Mouse (Mus musculus): ENCODE measurements around the gene Mrap. TPM values are rescaled to one million over a fixed set of nuclear protein-coding genes. Genes with fewer than 3 reads are reported as not detected.

The Mrap gene
- total RNA-seq, 4 experiments from 2014 or later = 0.38 to 0.54 (median 0.45) TPM; not detected in 1

DNA sequence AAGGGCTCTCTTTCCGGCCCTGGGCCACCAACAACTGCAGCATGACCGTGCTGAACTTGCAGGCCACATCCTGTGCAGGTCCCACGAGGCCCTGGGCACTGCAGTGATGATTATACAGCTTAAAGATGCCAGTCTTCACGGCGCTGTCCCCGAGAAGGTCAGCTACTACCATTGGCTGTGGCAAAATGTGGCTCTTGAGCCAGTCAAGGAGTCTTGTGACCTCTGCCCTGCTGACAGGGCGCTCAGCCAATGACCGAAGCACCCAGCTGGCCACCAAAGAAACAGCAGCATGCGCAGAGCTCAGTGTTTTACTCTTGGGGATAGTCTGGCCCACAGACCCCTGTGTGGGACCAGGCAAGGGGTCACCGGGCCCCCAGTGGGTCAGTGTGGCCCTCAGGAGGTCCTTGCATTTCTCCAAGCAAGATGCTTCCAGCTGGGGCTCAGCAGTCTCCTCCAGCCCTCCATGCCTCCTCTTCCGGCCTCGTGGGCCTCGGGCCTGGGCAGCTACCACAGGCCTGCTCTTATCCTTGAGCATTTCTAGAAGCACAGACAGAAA, 15.5 kb downstream of the Mrap start:
- no peak for DNase-seq (ENCODE audit: low spot score in 2 of 2)

DNA sequence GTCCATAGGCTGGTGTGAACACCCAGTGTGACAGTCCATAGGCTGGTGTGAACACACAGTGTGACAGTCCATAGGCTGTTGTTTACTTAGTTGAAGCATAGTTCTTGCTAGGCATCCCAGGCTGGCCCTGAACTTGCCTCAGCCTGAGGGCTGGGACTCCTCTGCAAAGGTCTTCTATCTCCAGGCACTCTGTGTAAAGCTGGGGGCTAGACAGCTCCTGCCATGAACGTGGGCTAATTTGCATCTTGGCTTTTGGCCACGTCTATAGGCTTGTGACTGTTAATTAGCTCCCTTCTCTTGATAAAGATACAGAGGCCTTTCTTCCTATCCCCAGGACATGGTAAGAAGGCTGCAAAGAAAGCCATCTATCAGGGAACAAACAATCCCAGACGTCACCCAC, 21.3 kb downstream of the Mrap start:
- DNase-seq (ENCODE audit: low spot score in 2 of 2) = no peak

DNA sequence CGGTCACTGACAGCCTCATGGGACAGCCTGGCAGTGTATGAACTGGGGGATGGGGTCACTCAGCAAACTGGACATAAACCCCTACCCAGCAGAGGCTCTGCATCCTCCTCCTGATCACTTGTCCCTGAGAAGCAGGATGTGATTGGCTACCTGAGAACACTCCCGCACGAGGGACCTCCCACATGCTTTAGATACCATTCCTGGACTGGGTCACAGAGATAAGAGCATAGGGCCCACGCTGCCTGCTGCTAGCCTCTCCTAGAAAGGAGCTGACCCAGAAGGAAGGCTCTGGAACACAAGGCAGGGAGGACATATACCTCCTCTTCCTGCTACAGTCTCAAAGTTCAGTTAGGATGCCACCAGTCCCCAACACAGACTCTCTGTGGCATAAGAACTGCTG, 22.5 kb downstream of the Mrap start:
- no peak for DNase-seq (ENCODE audit: low spot score in 2 of 2)

DNA sequence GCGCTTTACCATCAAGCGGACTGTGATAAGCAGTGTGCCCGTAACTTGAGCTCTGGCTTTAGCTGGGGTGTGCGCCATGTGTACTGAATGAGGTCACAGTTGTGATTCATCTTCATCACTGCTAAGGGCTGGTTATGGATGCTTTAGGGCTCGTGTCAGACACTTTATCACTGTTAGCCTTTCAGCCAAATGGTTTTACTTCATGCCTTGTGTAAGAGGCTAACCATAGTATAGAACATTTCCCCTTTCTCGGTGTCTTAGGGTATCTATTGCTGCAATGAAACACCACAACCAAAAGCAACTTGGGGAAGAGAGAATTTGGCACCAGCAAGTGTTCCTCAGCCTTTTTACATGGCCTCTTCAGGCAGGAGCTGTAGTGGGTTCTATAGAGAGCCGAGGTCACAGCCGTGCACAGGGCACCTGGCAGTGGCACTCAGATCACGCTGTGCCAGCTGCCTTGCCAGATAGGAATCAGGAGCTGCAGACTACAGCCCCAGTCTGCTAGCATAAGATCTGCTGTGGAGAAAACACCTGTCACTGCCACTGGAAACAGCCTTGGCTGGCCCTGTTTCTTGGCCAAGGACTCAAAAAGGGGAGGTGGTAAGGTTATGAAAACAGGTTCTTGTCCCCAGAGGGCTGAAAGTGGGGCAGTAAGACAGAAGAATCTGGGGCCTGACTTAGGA, 27.3 kb downstream of the Mrap start:
- no peak for DNase-seq (ENCODE audit: low spot score in 2 of 2)

DNA sequence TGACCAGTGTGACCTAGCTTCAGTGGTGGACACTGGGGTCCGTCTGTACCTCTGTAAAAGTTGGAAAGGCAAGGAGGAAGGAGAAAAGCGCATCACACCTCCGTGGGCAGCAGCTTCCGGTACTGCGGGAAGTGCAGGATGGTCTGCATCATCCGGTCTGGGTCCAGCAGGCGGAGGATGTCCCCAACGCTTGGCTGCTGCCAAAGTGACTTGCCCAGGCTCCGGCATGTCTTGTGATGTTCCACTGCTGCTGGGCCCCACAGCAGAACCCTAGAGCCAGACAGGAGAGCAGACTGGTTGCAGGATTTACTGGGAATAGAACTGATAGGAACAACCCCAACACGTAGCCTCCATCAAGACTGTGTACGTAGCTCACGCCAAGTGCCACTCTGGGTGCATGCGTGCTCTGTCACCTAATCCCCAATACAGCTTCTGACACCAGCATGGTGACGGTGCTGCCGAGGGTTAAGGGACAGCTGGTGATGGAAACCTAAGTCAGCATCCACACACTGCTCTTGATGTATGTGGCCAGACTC, 29.0 kb downstream of the Mrap start:
- no peak for DNase-seq (ENCODE audit: low spot score in 2 of 2)

DNA sequence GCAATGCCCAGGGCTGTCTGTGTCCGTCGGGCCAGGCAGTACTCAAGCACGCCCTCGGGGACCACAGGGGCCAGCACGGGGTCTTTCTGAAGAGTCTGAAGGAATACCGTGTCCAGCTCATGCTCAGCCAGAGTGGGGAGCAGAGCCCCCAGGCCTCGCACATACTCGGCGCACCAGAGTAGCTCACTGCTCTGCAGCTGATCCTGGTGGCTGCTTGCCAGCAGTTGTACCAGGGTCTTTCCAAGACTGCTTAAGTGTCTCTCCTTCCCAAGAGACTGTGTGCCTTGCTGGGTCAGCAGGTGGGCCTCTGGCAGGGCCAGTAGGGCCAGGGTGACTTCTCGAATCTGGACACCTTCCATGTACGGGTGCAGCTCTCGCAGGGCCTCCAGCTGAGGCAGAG, 36.2 kb downstream of the Mrap start:
- no peak for DNase-seq (ENCODE audit: low spot score in 2 of 2)

DNA sequence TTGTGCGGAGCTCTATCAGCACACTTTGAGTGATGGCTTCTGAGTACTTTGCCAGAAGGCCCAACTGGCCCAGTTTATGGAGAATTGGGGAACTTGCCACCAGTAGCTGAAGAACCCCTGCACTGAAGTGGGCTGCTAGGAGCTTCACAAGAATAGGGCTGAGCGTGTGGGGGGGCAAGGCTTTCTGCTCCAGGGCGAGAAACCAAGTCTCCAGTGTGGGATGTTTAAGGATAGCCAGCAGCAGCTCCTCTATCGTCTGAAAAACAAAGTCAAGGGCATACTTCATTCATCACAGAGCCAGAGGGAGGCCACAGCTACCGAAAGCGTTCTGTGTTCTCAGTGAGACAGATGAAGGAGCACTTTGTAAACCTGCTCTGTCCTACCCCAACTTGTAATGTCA, 36.6 kb downstream of the Mrap start:
- DNase-seq (ENCODE audit: low spot score in 2 of 2) = no peak

DNA sequence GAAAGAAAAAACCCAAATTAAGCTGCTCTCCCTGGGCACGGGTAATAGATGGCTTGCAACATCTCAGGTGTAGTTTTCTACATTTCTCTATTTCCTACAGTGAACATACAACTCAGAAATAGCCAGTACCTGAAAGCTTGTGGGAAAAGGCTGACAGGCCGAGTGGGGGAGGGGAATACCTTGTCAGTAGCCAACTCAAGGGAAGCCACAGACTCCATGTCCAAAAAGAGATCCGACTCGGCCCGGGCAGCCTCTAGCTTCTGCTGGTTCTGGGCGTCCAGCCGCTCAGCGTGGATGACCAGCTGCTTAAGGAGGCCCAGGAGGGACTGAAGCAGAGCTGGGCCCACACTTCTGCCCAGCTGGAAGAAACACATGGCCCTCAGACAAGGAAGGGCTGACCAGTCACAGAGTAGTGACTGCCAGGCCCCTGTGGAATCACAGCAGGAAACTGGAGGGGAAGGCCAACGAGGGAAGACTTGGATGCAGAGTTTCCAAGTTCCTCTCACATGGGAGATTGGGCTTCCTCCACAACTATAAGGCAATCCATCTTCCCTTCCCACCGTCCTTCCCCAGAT, 38.0 kb downstream of the Mrap start:
- DNase-seq (ENCODE audit: low spot score in 2 of 2) = no peak

DNA sequence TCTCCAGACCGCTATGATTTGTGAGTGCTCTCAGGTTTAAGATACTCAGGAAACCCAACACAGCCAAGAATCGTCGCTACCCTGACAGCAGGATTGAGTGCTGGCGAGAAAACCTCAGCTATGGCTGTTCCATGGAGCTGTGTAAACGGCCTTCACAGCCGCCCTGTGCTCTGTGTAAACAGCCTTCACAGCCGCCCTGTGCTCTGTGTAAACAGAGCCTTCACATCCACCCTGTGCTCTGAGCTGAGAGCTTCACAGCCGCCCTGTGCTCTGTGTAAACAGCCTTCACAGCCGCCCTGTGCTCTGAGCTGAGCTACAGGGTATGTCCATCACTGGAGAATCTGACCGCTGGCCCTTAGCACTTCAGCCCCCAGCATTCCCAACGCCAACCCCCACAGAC, 41.8 kb downstream of the Mrap start:
- no peak for DNase-seq (ENCODE audit: low spot score in 2 of 2)

DNA sequence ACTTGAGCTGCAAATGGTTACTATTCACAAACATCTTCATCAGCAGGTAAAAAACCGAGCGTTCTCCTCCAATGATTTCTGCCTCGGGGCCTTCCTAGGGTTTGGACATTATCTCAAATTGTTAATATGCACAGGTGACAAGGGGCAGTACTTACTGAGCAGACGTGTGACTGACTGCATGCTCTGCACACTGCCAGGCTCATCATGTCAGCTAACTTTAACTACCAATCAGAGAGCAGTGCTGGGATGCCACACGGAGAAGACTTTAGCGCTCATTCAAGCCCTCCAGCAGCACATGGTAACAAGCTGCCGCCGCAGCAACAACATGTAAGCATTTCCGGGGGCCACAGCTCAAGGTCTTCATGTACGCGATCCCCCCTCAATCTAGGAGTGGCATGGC, 45.3 kb downstream of the Mrap start:
- DNase-seq (ENCODE audit: low spot score in 2 of 2) = no peak

DNA sequence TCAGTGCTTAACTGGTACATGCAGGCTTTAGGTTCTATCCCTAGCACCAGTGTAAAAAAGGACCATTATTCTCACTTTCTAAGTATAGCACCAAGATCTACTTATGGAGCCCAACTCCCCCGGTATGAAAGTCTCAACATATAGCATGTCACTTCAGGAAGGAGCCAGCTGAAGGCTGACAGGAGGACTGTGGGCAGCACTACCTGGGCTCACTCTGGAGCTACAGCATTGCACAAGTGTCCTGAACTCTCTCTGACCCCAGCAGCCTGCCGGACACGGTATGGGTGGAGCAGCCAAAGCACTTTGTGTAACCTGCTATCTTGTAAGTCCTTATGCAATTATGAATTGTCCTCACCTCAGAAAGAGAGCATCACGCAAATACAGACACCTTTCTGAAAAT, 47.2 kb downstream of the Mrap start:
- no peak for DNase-seq (ENCODE audit: low spot score in 2 of 2)

DNA sequence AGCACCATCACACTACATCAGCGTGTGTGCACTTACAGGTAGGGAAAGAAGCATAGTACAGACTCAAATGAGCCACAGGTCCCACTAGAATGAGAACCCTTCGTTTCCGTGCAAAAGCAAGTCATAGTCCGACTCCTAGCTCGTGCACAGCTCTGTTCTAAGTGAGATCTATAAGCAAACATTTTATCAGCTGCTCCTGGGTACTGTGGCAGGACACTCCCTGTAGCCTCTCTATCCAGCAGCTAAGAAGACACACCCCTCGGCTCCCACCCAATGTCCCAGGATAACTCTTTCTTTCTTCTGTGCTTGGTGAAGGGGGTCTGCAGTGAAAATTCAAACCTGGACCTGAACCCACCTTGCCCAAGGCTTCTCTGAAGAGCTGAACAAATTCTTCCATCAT, 50.6 kb downstream of the Mrap start:
- no peak for DNase-seq (ENCODE audit: low spot score in 2 of 2)

DNA sequence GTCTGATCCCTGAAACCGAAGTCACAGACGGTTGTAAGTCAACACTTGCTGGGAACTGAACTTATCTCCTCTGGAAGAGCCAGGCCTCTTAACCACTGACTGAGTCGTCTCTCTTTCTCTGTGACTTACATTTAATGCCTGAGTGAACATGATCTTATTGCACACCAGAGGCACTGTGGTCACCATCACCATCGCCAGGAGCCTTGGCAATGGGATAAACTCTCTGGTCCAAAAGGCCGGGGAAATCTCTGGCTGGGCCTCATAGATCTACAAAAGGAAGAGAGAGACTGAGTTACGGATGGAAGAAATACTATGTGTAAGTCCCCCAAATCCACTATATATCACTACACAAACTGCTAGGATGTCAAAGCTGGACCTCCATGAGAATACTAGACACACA, 52.9 kb downstream of the Mrap start:
- DNase-seq (ENCODE audit: low spot score in 2 of 2) = no peak

DNA sequence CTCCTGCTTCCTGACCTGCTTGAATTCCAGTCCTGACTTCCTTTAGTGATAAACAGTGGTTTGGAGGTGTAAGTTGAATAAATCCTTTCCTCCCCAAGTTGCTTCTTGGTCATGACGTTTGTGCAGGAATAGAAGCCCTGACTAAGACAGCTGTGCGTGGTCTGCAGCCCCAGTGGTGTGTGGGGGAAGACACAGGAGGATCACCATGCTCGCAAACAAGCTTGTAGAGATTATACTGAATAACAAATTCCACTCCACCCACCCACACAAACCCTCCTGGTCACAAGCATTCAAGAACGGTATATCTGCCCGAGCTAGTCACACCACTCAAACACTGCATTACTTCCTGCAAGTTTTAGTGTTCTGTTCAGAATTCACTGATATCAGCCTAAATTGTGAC, 54.1 kb downstream of the Mrap start:
- DNase-seq (ENCODE audit: low spot score in 2 of 2) = no peak

DNA sequence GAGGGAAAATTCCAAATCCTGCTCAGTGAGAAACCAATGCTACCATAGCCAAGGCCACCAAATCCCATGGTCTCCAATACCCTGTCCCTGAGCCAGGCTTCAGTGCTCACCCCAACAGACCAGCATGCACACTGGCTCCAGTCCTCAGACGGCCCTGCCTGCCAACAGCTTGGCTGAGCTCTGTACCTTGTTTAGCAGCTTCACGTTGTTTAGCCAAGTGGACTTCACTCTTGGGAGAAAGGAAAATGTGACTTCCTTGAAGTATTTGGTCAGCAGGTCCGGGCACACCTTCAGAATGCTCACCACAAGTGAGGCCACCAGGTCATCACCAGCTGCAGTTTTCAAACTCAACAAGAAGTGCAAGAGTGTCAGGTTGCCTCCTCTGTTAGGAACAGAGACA, 54.5 kb downstream of the Mrap start:
- DNase-seq (ENCODE audit: low spot score in 2 of 2) = no peak

DNA sequence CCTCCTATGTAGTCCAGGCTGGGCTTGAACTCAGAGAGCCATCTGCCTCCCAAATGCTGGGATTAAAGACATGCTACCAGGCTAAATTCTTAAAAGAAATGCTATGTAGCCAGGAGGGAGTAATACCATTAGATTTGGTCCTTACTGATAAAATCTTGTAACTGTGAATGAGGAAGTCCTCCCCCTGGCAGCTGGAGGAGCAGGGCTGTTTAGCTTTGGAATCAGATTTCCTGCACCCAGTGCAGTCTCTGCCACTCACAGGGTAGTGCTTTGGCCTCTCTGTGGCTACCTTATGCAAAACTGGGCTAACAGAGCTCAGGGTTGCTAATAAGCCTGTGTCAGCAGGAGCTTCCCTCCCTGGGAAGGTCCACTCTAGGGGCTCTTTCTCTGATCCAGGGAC, 56.7 kb downstream of the Mrap start:
- DNase-seq (ENCODE audit: low spot score in 2 of 2) = no peak

DNA sequence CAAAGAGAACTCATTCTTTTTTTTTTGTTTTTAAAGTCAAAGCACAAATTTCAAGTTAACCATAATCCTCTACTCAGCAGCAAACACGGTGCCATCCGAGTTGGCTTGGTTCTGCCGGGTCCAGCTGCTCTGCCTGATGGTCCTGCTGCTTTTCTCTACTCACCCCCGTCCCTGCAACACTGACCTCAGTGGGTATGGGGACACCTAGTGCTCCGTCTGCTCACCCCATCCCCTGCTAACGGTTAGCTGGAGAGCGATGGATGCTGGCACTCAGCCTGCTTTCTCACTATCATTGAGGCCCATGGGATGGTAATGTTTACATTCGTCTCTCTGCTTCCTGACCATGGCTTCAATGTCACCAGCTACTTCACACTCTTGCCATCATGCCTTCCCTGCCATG, 60.4 kb downstream of the Mrap start:
- DNase-seq (ENCODE audit: low spot score in 2 of 2) = no peak

DNA sequence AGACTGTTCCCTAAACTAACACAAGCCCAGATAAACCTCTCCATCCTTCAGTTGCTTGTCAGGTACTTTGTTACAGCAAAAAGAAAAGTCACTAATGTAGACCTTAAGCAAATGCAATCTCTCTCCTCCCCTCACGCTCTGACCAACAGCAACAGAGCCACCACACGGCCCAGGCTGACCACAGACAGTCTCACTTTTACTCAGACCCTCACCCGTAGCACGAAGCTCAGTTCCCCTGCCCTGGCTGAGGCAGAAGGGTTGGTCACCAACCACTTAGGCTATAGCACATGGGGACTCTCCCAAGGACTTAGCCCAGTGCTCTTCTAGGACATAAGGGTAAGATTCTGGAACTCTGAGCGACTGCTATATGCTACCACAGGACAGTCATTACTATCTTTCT, 60.8 kb downstream of the Mrap start:
- no peak for DNase-seq (ENCODE audit: low spot score in 2 of 2)

Other genes with a start within 250 kb of the Mrap start
- 1 to 10 TPM; 6.1 to 8.3 (median 7.7) TPM for gene Mis18a, start 10.8 kb upstream of the Mrap start, total RNA-seq (2022)
- 10 to 100 TPM; 14.4 to 20.9 (median 19.1) TPM for gene Urb1, start 72.2 kb downstream of the Mrap start, total RNA-seq (2022)
- 1 to 10 TPM; 1.9 to 3.8 (median 2.6) TPM for gene Eva1c, start 88.5 kb downstream of the Mrap start, total RNA-seq (2022)
- 10 to 100 TPM; 37.6 to 47.0 (median 41.7) TPM for gene Cfap298, start 196.9 kb downstream of the Mrap start, total RNA-seq (2022)